Mouse (Mus musculus): ENCODE measurements around the gene Gm37419.

DNA sequence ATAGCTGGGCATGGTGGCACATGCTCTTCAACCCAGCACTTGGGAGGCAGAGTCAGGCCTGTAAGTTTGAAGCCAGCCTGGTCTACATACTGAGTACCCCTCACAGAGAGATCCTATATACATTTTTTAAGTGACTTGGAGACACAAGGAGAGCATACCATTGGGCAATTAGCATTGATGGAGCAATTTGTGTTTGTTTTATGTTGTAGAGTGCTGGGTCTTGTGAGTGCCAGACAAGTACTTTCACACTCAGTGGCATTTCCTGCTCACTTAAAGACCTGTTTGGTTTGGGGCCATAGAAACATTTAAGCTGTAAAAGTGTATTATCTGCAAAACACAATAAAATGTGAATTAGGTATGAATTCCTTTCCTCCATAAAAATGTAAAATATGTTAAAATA, 47.5 kb downstream of the Gm37419 start:
- TF ChIP-seq FLI1 (IDR thresholded peaks at IDR 0.05; ENCODE audit: low read length) (no peak), GATA1 (IDR thresholded peaks at IDR 0.05; ENCODE audit: borderline replicate concordance, low read length) (no peak)

Data from megakaryocyte, embryonic 14.5 days (primary cell).